Mouse (Mus musculus): ENCODE data around the gene Gm6351. TPM values are rescaled to one million over a fixed set of nuclear protein-coding genes. Genes with fewer than 3 reads are reported as not detected.

The Gm6351 gene
- polyA plus RNA-seq (2017; shearing (Covaris generic)), result not detected

DNA sequence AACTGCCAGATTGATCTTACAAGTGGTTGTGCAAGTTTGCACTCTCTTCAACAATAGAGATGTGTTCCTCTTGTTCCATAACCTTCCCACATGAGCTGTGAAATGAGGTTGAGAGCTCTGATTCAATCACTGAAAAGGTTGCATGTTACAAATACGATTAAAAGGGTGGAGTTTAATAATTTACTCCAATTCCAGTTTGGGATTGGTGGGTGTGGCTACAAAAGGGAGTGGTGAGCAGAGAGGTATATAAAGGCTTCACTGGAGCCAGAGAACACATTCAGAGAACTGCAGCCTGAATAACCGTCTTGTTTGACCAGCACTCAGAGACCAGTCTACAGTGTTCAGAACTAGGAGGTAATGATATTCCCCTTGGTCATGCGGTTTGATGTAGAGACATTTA is at the start of gene Gm6351:
Gene Gm6351, plus strand, starts transcription at position 301 of the 400 bp plus-strand sequence.

DNA sequence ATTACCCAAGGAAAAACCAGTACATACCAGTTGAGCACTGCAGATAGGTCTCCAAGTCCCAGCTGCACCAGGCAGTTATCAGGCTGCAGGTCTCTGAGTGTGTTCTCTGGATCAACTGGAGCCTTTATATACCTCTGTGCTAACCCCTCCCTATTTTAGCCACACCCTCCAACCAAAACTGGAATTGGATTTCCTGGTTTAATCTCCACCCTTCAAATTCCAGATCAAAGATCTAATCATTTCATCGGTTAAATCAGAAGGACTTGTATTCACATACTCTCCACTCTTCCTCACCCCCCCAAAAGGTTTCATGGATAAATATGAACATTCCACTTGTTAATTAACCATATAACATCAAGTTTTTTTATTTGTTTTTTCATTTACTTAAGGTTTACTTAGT is 5.7 kb upstream of the Gm6351 start, which contains the start of gene BC061212:
Gene BC061212, minus strand, starts transcription at position 101 of the 400 bp plus-strand sequence.

Other genes with a start within 250 kb of the Gm6351 start
- gene Gm7792, start 232.6 kb upstream of the Gm6351 start, polyA plus RNA-seq (2017; shearing (Covaris generic)), result not detected
- gene Gm16429, start 147.3 kb upstream of the Gm6351 start, polyA plus RNA-seq (2017; shearing (Covaris generic)), result not detected
- not detected for gene BC061212, start 5.8 kb upstream of the Gm6351 start, polyA plus RNA-seq (2017; shearing (Covaris generic))
- 0.25 TPM for gene Gm3106, start 141.6 kb downstream of the Gm6351 start, polyA plus RNA-seq (2017; shearing (Covaris generic))
- not detected for gene A430089I19Rik, start 230.4 kb downstream of the Gm6351 start, polyA plus RNA-seq (2017; shearing (Covaris generic))
- gene Gm6502, start 238.1 kb downstream of the Gm6351 start, polyA plus RNA-seq (2017; shearing (Covaris generic)), result not detected